Mouse (Mus musculus) E14TG2a.4 (cell line): ENCODE measurements around the gene Aspscr1.

Experiments
- CTCF ChIP-seq: conservative IDR thresholded peaks from 2 replicates; pipeline ENCODE4 v1.5.1; 2014; ENCODE audit warnings: low read length
- POU5F1 ChIP-seq: IDR thresholded peaks from 2 replicates; pipeline ENCODE4 v1.6.1; 2014; ENCODE audit warnings: low read length, borderline replicate concordance

- TF ChIP-seq CTCF (no peak), POU5F1 (no peak)
Measured at GRCm38 (mm10) chr11:120686650-120687272, 14.0 kb downstream of the Aspscr1 start.
